Mouse (Mus musculus) lung, embryonic 16.5 days (tissue): Measurements from ENCODE around the gene Cyp4v3. TPM values are rescaled to one million over a fixed set of nuclear protein-coding genes. Genes with fewer than 3 reads are reported as not detected.
A peak's percentile ranks its signal among the peaks of the same experiment; 100 is the strongest.

Experiments
- ATAC-seq: fragments of 200-750 bp; cut with Nextera tagmentation; 2 replicates; pipeline ENCODE4 v1.8.0; 2017; ENCODE audit warnings: low read depth, mild to moderate bottlenecking, moderate library complexity
- H3K27ac ChIP-seq: fragments of 300-500 bp; sonication (generic); 2 replicates; pipeline ENCODE4 v1.5.1; 2014; ENCODE audit warnings: mild to moderate bottlenecking, control low read depth, low read length
- H3K27me3 ChIP-seq: fragments of 300-500 bp; sonication (generic); 2 replicates; pipeline ENCODE4 v1.6.1; 2014; ENCODE audit warnings: low read depth, low read length, mixed read lengths; ENCODE audit not compliant: control insufficient read depth, insufficient read depth
- H3K36me3 ChIP-seq: fragments of 300-500 bp; sonication (generic); 2 replicates; pipeline ENCODE4 v1.6.1; 2014; ENCODE audit warnings: low read length; ENCODE audit not compliant: control insufficient read depth, insufficient read depth
- H3K4me1 ChIP-seq: fragments of 300-500 bp; sonication (generic); replicated peaks from 2 replicates; pipeline ENCODE4 v1.6.1; 2014; ENCODE audit warnings: low read length, mixed read lengths; ENCODE audit not compliant: control insufficient read depth, insufficient read depth
- H3K4me2 ChIP-seq: fragments of 300-500 bp; sonication (generic); 2 replicates; pipeline ENCODE4 v1.6.1; 2014; ENCODE audit warnings: low read depth, low read length, control low read depth
- H3K4me3 ChIP-seq: fragments of 300-500 bp; sonication (generic); 2 replicates; pipeline ENCODE4 v1.5.1; 2014; ENCODE audit warnings: mild to moderate bottlenecking, low read length, control low read depth
- H3K9ac ChIP-seq: fragments of 300-500 bp; sonication (generic); 2 replicates; pipeline ENCODE4 v1.6.1; 2014; ENCODE audit warnings: low read length, control low read depth
- H3K9me3 ChIP-seq: fragments of 300-500 bp; sonication (generic); 2 replicates; pipeline ENCODE4 v1.6.1; 2016; ENCODE audit warnings: low read length; ENCODE audit not compliant: control insufficient read depth
- WGBS: fragments of 180-500 bp; shearing (Covaris S2); extraction: QIAGEN DNeasy Blood & Tissue Kit; methylation state at CpG from one replicate; pipeline ENCODE4 v1.1.7; 2014; 5-methylcytosine and 5-hydroxymethylcytosine counted together
- polyA plus RNA-seq: library from polyadenylated mRNA; unstranded; fragments of >200 nt; fragmentation: Nextera tagmentation; extraction: Ambion mirVana; gene quantifications from 2 replicates; pipeline ENCODE4 v1.2.1, GENCODE M21; 2015

Gene Cyp4v3
- 1.4 and 1.9 TPM in 2 replicates for polyA plus RNA-seq

DNA sequence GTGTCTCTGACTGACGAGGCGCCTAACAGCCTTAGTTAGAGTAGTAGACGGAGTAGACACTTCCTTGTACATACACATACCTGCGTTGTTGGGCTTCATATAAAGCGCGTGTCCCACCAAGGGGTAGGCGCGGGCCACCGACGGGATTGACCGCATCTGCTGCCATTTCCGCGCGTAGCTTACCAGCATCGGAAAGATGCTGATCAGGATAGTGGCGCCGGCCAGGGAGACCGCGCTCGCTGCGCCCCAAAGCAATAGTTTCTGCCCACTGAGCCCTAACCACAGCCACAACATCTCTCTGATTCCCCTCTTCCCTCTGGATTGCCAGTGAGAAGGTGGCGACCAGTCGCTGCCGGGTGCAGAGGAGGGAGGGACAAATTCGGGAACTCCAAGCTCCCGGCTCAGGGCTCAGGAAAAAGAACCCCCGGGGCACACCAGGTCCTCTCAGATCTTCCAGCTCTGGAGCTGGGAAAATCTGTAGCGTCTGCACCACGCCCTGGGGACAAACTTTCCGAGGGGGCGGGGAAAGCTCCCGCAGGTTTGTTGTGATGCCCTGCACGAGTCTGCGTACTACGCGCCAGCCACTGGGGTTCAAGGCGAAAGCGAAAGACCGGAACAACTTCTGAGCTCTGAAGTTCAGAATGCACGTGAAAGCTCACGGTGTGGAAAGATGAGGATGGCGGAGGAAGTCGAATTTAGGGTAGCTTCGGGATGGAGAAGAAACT is at the start of gene Cyp4v3:
Gene Cyp4v3 (minus strand): TSS at position 532 of the 725 bp plus-strand sequence.
- no peaks in the 10 kb centered on the region for H3K36me3 ChIP-seq
- peaks cover 7% of the 10 kb centered on the region; the same call in 1 of the 2 replicates for H3K4me1 ChIP-seq
- no peak within 1 kb of the TSS for H3K27ac ChIP-seq
- H3K27me3 ChIP-seq, result no peaks in the 10 kb centered on the region
- no peaks in the 10 kb centered on the region for H3K9me3 ChIP-seq
- H3K4me3 ChIP-seq, result peak within 1 kb of the TSS; percentile 73
- H3K9ac ChIP-seq, result peak within 1 kb of the TSS; percentile 75
- H3K4me2 ChIP-seq, result peak within 1 kb of the TSS; percentile 95
- 1% methylated on average over 43 of the region's 44 CpGs for WGBS
- ATAC-seq, result peak; percentile 81

GRCm38 (mm10) chr8:45381963-45382347 is 48.9 kb upstream of the Cyp4v3 start, which contains the start of gene Fam149a:
Gene Fam149a (minus strand): TSS chr8:45382291.
- H3K27ac ChIP-seq, result no peak within 1 kb of the TSS
- H3K9me3 ChIP-seq, result no peaks in the 10 kb centered on the region
- WGBS, result 2% methylated on average over 6 of the region's 6 CpGs
- peak within 1 kb of the TSS; percentile 66 for H3K4me2 ChIP-seq
- H3K4me3 ChIP-seq, result peak within 1 kb of the TSS; percentile 40
- no peak for ATAC-seq
- H3K36me3 ChIP-seq, result no peaks in the 10 kb centered on the region
- peak within 1 kb of the TSS; percentile 55 for H3K9ac ChIP-seq
- H3K4me1 ChIP-seq, result peaks cover 9% of the 10 kb centered on the region
- peaks cover 9% of the 10 kb centered on the region for H3K27me3 ChIP-seq

DNA sequence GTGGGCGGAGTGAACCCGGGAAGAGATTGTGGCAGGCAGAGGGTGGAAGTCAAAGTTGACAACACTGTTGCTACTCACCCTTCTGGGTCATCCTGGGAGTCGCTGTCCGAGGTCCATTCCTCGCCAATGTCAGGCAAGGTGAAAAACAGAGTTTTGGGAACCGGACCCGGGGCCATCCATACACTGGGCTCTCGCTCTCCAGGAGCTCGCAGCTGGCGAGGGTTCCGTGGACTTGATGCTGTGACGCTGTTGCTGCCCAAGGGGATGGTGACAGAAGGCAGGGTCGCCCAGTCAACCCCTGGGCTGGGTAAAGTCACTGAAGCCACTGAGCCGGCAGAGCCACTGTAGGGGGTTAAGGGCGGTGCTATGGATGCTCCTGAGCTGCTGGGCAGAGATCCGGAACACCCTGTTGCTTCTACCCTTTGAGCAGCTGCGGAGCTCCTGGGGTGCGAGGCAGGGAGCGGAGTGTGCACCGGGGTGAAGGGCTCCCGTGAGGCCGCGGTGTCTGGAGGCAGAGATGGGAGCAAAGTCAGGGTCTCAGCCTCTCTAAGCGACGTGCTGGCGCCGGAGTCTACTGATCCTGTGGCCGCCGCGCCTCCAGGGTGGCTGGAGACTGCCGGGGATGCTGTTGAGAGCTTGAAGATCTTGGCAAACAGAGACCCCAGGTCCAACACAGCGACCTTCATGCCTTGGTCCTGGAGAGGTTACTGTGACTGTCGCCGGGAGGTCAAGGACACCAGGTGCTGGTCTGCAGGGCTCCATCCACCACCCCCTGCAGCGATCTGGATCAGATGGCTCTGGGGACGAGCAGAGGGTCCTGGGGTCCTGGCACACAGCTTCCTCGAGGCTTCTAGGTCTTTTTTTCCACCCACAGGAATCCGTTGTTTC is 48.3 kb upstream of the Cyp4v3 start:
- Histone ChIP-seq H3K9ac (peak overlapping the region; percentile 55), H3K27me3 (peaks cover 9% of the 10 kb centered on the region), H3K36me3 (no peaks in the 10 kb centered on the region), H3K9me3 (no peaks in the 10 kb centered on the region), H3K4me2 (peak overlapping the region; percentile 66), H3K27ac (no peak overlapping the region), H3K4me1 (peaks cover 9% of the 10 kb centered on the region), H3K4me3 (peak overlapping the region; percentile 40)
- WGBS, result 2% methylated on average over 38 of the region's 38 CpGs
- ATAC-seq, result peak; percentile 28; the same call in 1 of the 2 replicates

DNA sequence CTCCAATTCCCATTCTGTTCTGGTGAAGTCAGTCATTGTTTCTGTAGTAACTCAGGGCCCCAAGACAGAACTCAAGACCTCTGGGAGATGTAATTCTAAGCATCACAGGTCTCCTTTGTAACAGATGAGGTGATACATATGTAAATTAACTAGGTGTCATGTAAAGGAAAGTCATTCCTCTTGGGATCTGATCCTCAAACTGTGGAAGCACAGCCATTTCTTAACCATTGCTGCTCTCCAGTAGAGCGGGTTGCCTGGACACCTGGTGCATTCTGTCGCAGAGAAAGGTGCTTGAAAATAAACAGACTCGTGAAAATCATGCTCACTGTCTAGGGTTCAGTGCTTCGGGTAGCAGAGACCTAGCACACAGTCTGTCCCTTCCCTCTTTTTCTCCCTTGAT is 47.6 kb upstream of the Cyp4v3 start:
- WGBS, result 13% methylated on average over 4 of the region's 4 CpGs

DNA sequence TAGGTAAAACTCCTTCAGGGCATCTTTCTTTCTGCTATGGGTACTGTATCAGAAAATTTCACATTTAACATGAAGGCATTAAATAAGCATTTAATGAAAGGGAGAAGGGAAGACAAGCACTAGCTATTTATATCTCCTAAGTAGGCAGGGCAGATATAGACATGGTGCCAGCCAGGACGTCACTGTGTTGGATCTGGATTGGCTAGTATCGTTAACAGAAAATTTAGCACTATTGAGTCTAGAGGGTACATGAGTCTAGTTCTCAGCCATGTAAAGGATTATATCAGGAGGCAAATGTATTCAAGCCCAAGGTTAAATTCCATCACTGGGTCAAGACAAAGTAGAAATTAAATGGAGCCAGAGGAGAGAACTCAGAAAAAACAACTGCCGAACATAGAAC is 41.1 kb upstream of the Cyp4v3 start:
- no peak for ATAC-seq
- 70% methylated on average over 3 of the region's 3 CpGs for WGBS

More for the DNA sequence above, 47.6 kb upstream of the Cyp4v3 start:
- no peaks in the 10 kb centered on the region for H3K9me3 ChIP-seq
- ATAC-seq, result no peak
- peak overlapping the region; percentile 40; the same call in 1 of the 2 replicates for H3K4me3 ChIP-seq
- no peaks in the 10 kb centered on the region for H3K36me3 ChIP-seq
- no peak overlapping the region for H3K27ac ChIP-seq
- no peak overlapping the region for H3K9ac ChIP-seq
- H3K4me1 ChIP-seq, result peaks cover 9% of the 10 kb centered on the region
- H3K4me2 ChIP-seq, result peak overlapping the region; percentile 66; the same call in 1 of the 2 replicates
- peaks cover 9% of the 10 kb centered on the region for H3K27me3 ChIP-seq

DNA sequence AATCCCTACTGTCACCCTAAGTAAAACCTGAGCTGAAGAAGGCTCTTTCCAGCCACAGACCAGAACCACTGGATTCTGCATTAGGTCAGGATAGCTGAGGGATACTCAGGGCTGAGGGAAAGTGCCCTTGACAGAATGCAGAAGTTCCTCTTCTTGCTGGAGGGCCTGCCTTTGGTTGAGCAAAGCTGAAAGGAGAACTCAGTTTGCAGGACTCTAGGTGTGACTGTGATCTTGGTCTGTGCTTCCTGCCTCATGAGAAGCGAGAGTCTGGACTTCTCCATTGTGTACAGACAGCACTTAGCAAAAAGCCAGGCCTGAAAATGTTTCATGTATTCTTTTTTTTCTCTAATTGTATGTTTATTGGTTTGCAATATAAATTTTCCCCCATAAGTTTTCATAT is 34.1 kb upstream of the Cyp4v3 start:
- Histone ChIP-seq H3K4me2 (no peak overlapping the region), H3K4me3 (no peak overlapping the region), H3K27me3 (no peaks in the 10 kb centered on the region), H3K36me3 (no peaks in the 10 kb centered on the region), H3K27ac (no peak overlapping the region), H3K9ac (no peak overlapping the region), H3K4me1 (no peaks in the 10 kb centered on the region), H3K9me3 (no peaks in the 10 kb centered on the region)
- ATAC-seq, result no peak
- 75% methylated on average over 1 of the region's 1 CpGs for WGBS

More for the DNA sequence above, 41.1 kb upstream of the Cyp4v3 start:
- H3K9ac ChIP-seq, result no peak overlapping the region
- H3K27ac ChIP-seq, result no peak overlapping the region
- no peaks in the 10 kb centered on the region for H3K27me3 ChIP-seq
- no peak overlapping the region for H3K4me3 ChIP-seq
- no peaks in the 10 kb centered on the region for H3K36me3 ChIP-seq
- no peak overlapping the region for H3K4me2 ChIP-seq
- no peaks in the 10 kb centered on the region for H3K9me3 ChIP-seq
- no peaks in the 10 kb centered on the region for H3K4me1 ChIP-seq

DNA sequence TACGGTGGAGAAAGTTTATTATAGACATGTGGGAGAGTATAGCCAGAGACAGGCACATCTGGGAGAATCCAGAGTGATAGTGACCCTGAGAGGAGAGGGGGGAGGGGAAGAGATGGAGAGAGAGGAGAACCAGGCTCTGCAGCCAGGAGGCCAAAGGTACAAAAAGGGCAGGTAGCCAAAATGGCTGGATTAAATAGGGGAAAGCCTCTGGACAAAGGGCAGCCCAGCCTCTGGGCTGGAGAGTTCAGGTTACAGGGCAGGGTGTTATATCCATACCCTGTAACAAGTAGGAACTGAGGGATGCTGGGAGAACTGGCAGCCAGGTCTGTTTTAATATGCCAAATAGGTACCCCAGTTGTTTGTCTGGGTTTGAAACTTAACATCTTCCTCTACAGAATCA is 30.2 kb upstream of the Cyp4v3 start:
- ATAC-seq, result no peak

DNA sequence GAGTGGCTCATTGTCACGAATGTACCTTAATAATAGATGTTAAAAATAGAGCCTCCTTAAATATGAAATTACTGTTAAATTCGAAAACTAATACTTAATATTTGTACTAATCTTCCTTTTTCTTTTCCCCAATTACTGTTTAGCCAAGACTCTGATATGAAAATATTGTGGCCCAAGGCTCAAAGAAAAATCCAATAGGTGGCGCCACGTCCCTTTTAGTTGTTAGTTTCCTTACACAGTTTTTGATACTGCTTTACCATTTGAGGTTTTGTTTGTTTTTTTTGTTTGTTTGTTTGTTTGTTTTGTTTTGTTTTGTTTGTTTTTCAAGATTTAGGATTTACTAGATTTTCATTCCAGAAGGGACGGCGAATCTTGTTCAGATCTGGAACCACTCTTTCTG is 29.3 kb upstream of the Cyp4v3 start:
- H3K27me3 ChIP-seq, result no peaks in the 10 kb centered on the region
- no peak overlapping the region for H3K9ac ChIP-seq
- 67% methylated on average over 6 of the region's 6 CpGs for WGBS

More for the DNA sequence above, 30.2 kb upstream of the Cyp4v3 start:
- Histone ChIP-seq H3K4me2 (no peak overlapping the region), H3K9me3 (no peaks in the 10 kb centered on the region), H3K27me3 (no peaks in the 10 kb centered on the region), H3K4me3 (no peak overlapping the region), H3K4me1 (no peaks in the 10 kb centered on the region; the same call in none of the 2 replicates), H3K36me3 (no peaks in the 10 kb centered on the region), H3K27ac (no peak overlapping the region), H3K9ac (no peak overlapping the region)
- WGBS, result 52% methylated on average over 1 of the region's 1 CpGs

DNA sequence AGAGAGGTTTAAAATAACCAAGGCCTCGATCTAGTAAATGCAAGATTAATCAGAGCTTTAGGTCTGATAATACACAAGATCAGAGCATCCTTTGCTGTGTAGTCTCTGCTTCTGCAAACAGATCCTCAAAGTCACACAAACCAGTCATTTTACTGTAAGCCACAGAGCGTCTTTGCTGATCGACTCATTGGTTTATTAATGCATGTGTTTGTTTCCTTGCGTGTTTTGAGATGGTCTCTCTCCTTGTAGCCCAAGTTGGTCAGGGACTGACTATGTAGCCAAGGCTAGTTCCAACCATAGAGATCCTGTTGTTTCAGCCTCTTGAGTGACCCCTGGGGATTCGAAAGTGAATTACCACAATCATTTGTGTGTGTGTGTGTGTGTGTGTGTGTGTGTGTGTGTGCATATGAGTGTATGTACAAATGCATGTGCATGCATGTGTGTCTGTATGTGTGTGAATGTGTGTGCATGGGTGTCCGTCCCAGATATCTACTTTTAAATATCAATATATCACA is 26.1 kb upstream of the Cyp4v3 start:
- WGBS, result 76% methylated on average over 6 of the region's 6 CpGs
- H3K4me2 ChIP-seq, result peak overlapping the region; percentile 93
- no peaks in the 10 kb centered on the region for H3K9me3 ChIP-seq
- H3K27me3 ChIP-seq, result no peaks in the 10 kb centered on the region
- no peak for ATAC-seq
- no peak overlapping the region for H3K27ac ChIP-seq
- no peaks in the 10 kb centered on the region for H3K36me3 ChIP-seq
- H3K9ac ChIP-seq, result no peak overlapping the region
- peaks cover 6% of the 10 kb centered on the region for H3K4me1 ChIP-seq
- peak overlapping the region; percentile 73 for H3K4me3 ChIP-seq

More for the DNA sequence above, 29.3 kb upstream of the Cyp4v3 start:
- ATAC-seq, result no peak
- Histone ChIP-seq H3K27ac (no peak overlapping the region), H3K4me1 (peaks cover 6% of the 10 kb centered on the region), H3K4me3 (no peak overlapping the region), H3K9me3 (no peaks in the 10 kb centered on the region), H3K36me3 (no peaks in the 10 kb centered on the region), H3K4me2 (no peak overlapping the region)
